Mouse (Mus musculus) kidney, adult 8-10 months (tissue): ENCODE measurements around the gene Cdca3.

Experiments
- DNase-seq, 2 experiments: peaks; one replicate each; pipeline ENCODE4 v3.0.0; 2022

Cdca3 gene

DNA sequence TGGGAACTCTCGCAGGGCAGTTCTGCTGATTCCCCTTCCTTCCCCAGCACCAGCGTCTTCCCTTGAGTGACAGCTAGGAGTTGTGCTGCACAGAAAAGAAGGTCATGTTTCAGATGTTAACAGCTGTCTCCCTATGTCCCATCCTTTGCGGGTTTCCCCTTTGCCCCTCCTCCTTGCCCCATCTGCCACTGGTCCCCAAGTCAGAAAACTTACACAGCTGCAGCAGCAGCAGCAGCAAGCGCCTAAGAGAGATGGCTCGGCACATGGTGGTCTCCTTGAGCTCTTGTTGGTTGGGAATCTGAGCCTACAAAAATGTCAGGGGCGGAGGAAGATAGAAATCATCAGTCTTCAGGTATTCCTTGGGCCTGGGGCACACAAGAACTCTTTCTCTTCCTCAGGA, 50.0 kb downstream of the Cdca3 start:
- DNase-seq, result no peak

DNA sequence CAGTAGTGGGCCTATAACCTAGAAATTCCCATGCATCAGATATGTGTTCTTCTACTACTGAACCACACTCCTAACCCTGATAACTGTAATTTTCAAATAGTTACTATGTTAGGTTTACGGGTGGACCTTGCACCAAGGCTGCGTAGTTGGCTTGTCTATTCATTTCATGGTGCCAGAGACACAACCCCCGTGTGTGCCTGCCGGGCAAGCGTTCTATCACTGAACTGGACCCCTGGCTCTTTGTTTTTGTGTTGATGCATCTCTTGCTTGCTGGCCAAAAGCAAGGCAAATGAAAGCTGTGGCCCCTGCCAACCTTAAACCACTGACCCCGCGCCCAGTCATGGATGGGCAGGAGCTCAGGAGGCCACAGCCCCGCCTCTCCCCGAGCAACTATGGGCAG, 52.5 kb downstream of the Cdca3 start:
- DNase-seq, result no peak
